Mouse (Mus musculus): ENCODE measurements at regions not wholly inside any gene's neighbourhood (a gene's known extent, or its start where the extent isn't known, plus 50 kb on each side); places are given as distances from the start of the nearest gene placed in this dataset.

- Histone ChIP-seq H3K36me3 (ENCODE audit: control insufficient read depth, insufficient read depth, low read length, poor library complexity, severe bottlenecking) (no peaks in the 10 kb centered on the region), H3K9ac (ENCODE audit: insufficient read depth, low read depth, low read length, poor library complexity, severe bottlenecking) (no peak overlapping the region), H3K27ac (ENCODE audit: insufficient read depth, low read depth, low read length, poor library complexity, severe bottlenecking) (no peak overlapping the region), H3K4me1 (ENCODE audit: control insufficient read depth in 2 of 2, insufficient read depth in 2 of 2, low read length in 2 of 2, poor library complexity in 1 of 2) (no peaks in the 10 kb centered on the region), H3K4me3 (ENCODE audit: insufficient read depth in 1 of 2, low read depth in 1 of 2, low read length in 2 of 2, poor library complexity in 1 of 2, severe bottlenecking in 1 of 2) (no peak overlapping the region), H3K9me3 (ENCODE audit: control insufficient read depth, insufficient read depth, low read depth, low read length) (no peaks in the 10 kb centered on the region)
- in situ Hi-C loops (cut with MboI; ENCODE audit: low sequenced_read_pairs in 2 of 2, unreplicated experiment in 2 of 2) = no loop called here
- TF ChIP-seq CHD2 (IDR thresholded peaks at IDR 0.05; ENCODE audit: low read depth, low read length) = no peak
- TF ChIP-seq HCFC1 (IDR thresholded peaks at IDR 0.05; ENCODE audit: borderline replicate concordance, insufficient read depth, low read length) = no peak
- TF ChIP-seq MAFK (IDR thresholded peaks at IDR 0.05; ENCODE audit: insufficient read depth, low read depth, low read length) = no peak
- no peak for TF ChIP-seq ZNF384 (IDR thresholded peaks at IDR 0.05; ENCODE audit: low read depth, low read length)
- TF ChIP-seq ZC3H11A (IDR thresholded peaks at IDR 0.05; ENCODE audit: borderline replicate concordance, low read depth, low read length) = no peak
- DNase-seq (ENCODE audit: low read depth, low spot score) = no peak
Observed at GRCm38 (mm10) chr11:25423186-25423585, 787.4 kb downstream of the 5730522E02Rik start.

- H3K4me1 ChIP-seq (ENCODE audit: control insufficient read depth in 2 of 2, insufficient read depth in 2 of 2, low read length in 2 of 2, poor library complexity in 1 of 2) = no peaks in the 10 kb centered on the region
- no peak overlapping the region for H3K27ac ChIP-seq (ENCODE audit: insufficient read depth, low read depth, low read length, poor library complexity, severe bottlenecking)
- in situ Hi-C loops (cut with MboI; ENCODE audit: low sequenced_read_pairs in 2 of 2, unreplicated experiment in 2 of 2) = no loop called here
- H3K4me3 ChIP-seq (ENCODE audit: insufficient read depth in 1 of 2, low read depth in 1 of 2, low read length in 2 of 2, poor library complexity in 1 of 2, severe bottlenecking in 1 of 2) = no peak overlapping the region
- H3K36me3 ChIP-seq (ENCODE audit: control insufficient read depth, insufficient read depth, low read length, poor library complexity, severe bottlenecking) = no peaks in the 10 kb centered on the region
- no peak for DNase-seq (ENCODE audit: low read depth, low spot score)
- TF ChIP-seq CHD2 (IDR thresholded peaks at IDR 0.05; ENCODE audit: low read depth, low read length) (no peak), ZNF384 (IDR thresholded peaks at IDR 0.05; ENCODE audit: low read depth, low read length) (no peak), HCFC1 (IDR thresholded peaks at IDR 0.05; ENCODE audit: borderline replicate concordance, insufficient read depth, low read length) (no peak), ZC3H11A (IDR thresholded peaks at IDR 0.05; ENCODE audit: borderline replicate concordance, low read depth, low read length) (no peak), MAFK (IDR thresholded peaks at IDR 0.05; ENCODE audit: insufficient read depth, low read depth, low read length) (no peak)
- no peak overlapping the region for H3K9ac ChIP-seq (ENCODE audit: insufficient read depth, low read depth, low read length, poor library complexity, severe bottlenecking)
- no peaks in the 10 kb centered on the region for H3K9me3 ChIP-seq (ENCODE audit: control insufficient read depth, insufficient read depth, low read depth, low read length)
Observed at GRCm38 (mm10) chr11:25421486-25421885, 789.1 kb downstream of the 5730522E02Rik start.

DNA sequence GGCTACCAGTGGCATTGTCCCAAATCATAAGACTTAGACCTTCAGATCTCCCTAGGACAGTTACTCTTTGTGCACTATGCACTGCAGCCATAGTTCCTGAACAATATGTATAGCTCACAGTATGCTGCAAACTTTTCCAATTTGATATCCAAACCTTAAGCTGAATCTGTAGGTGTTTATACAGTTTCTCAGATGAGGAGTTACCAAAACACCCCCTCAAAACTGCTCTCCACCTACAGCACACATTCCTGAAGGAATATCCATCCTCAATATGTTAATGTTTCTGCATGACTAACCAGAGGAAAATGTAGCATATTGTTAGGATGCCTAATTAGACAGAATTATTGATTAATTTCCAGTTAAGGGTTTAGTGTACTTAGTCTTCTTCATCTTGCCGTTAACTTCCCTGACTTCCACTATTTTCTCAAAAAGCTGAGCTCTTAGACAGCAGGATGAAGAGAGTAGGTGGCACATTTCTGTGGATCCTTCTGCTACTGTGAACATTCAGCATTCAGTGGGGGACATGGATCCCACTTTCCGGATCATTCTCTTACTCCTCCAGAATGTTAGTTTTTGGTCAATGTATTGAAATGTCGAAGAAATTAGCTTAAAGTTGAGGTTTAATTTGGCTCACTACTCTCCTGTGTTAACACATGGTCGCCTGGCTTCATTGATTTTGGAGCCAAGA is 800.0 kb downstream of the 5730522E02Rik start:
- no peak overlapping the region for H3K27ac ChIP-seq (ENCODE audit: insufficient read depth, low read depth, low read length, poor library complexity, severe bottlenecking)
- TF ChIP-seq ZC3H11A (IDR thresholded peaks at IDR 0.05; ENCODE audit: borderline replicate concordance, low read depth, low read length) = no peak
- DNase-seq (ENCODE audit: low read depth, low spot score) = no peak
- in situ Hi-C loops (cut with MboI; ENCODE audit: low sequenced_read_pairs in 2 of 2, unreplicated experiment in 2 of 2) = no loop called here
- H3K9ac ChIP-seq (ENCODE audit: insufficient read depth, low read depth, low read length, poor library complexity, severe bottlenecking) = no peak overlapping the region
- H3K36me3 ChIP-seq (ENCODE audit: control insufficient read depth, insufficient read depth, low read length, poor library complexity, severe bottlenecking) = no peaks in the 10 kb centered on the region
- no peak overlapping the region for H3K4me3 ChIP-seq (ENCODE audit: insufficient read depth in 1 of 2, low read depth in 1 of 2, low read length in 2 of 2, poor library complexity in 1 of 2, severe bottlenecking in 1 of 2)
- H3K4me1 ChIP-seq (ENCODE audit: control insufficient read depth in 2 of 2, insufficient read depth in 2 of 2, low read length in 2 of 2, poor library complexity in 1 of 2) = no peaks in the 10 kb centered on the region
- H3K9me3 ChIP-seq (ENCODE audit: control insufficient read depth, insufficient read depth, low read depth, low read length) = no peaks in the 10 kb centered on the region

GRCm38 (mm10) chr11:25391649-25392048 is 818.9 kb downstream of the 5730522E02Rik start:
- Histone ChIP-seq H3K4me1 (ENCODE audit: control insufficient read depth in 2 of 2, insufficient read depth in 2 of 2, low read length in 2 of 2, poor library complexity in 1 of 2) (no peaks in the 10 kb centered on the region), H3K9ac (ENCODE audit: insufficient read depth, low read depth, low read length, poor library complexity, severe bottlenecking) (no peak overlapping the region), H3K9me3 (ENCODE audit: control insufficient read depth, insufficient read depth, low read depth, low read length) (no peaks in the 10 kb centered on the region), H3K36me3 (ENCODE audit: control insufficient read depth, insufficient read depth, low read length, poor library complexity, severe bottlenecking) (no peaks in the 10 kb centered on the region), H3K27ac (ENCODE audit: insufficient read depth, low read depth, low read length, poor library complexity, severe bottlenecking) (no peak overlapping the region), H3K4me3 (ENCODE audit: insufficient read depth in 1 of 2, low read depth in 1 of 2, low read length in 2 of 2, poor library complexity in 1 of 2, severe bottlenecking in 1 of 2) (no peak overlapping the region)
- in situ Hi-C loops (cut with MboI; ENCODE audit: low sequenced_read_pairs in 2 of 2, unreplicated experiment in 2 of 2) = no loop called here
- no peak for TF ChIP-seq CHD2 (IDR thresholded peaks at IDR 0.05; ENCODE audit: low read depth, low read length)
- TF ChIP-seq MAFK (IDR thresholded peaks at IDR 0.05; ENCODE audit: insufficient read depth, low read depth, low read length) = no peak
- TF ChIP-seq HCFC1 (IDR thresholded peaks at IDR 0.05; ENCODE audit: borderline replicate concordance, insufficient read depth, low read length) = no peak
- no peak for TF ChIP-seq ZNF384 (IDR thresholded peaks at IDR 0.05; ENCODE audit: low read depth, low read length)
- TF ChIP-seq ZC3H11A (IDR thresholded peaks at IDR 0.05; ENCODE audit: borderline replicate concordance, low read depth, low read length) = no peak
- no peak for DNase-seq (ENCODE audit: low read depth, low spot score)

DNA sequence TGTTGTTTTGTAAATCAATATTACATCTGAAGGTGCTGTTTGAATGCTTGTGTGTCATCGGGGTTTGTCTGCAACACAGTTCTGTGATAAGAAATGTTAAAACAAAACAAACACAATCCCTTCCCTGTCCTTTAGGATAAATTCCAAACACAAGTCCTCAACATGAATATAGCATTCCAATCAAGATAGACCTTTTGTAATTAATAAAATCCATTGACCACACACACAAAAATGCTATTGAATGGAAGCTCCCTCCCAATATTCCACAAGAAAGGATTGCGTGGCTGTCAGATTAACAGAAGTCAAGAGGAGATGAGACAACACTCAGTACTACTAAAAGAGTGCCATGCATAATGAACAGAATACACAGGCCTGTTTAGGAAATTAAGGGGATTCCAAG is 843.5 kb downstream of the 5730522E02Rik start:
- Histone ChIP-seq H3K4me1 (ENCODE audit: control insufficient read depth in 2 of 2, insufficient read depth in 2 of 2, low read length in 2 of 2, poor library complexity in 1 of 2) (no peaks in the 10 kb centered on the region), H3K27ac (ENCODE audit: insufficient read depth, low read depth, low read length, poor library complexity, severe bottlenecking) (no peak overlapping the region), H3K9me3 (ENCODE audit: control insufficient read depth, insufficient read depth, low read depth, low read length) (no peaks in the 10 kb centered on the region), H3K36me3 (ENCODE audit: control insufficient read depth, insufficient read depth, low read length, poor library complexity, severe bottlenecking) (no peaks in the 10 kb centered on the region), H3K9ac (ENCODE audit: insufficient read depth, low read depth, low read length, poor library complexity, severe bottlenecking) (no peak overlapping the region), H3K4me3 (ENCODE audit: insufficient read depth in 1 of 2, low read depth in 1 of 2, low read length in 2 of 2, poor library complexity in 1 of 2, severe bottlenecking in 1 of 2) (no peak overlapping the region)
- DNase-seq (ENCODE audit: low read depth, low spot score) = no peak
- in situ Hi-C loops (cut with MboI; ENCODE audit: low sequenced_read_pairs in 2 of 2, unreplicated experiment in 2 of 2) = no loop called here
- TF ChIP-seq ZC3H11A (IDR thresholded peaks at IDR 0.05; ENCODE audit: borderline replicate concordance, low read depth, low read length) (no peak), HCFC1 (IDR thresholded peaks at IDR 0.05; ENCODE audit: borderline replicate concordance, insufficient read depth, low read length) (no peak), MAFK (IDR thresholded peaks at IDR 0.05; ENCODE audit: insufficient read depth, low read depth, low read length) (no peak), CHD2 (IDR thresholded peaks at IDR 0.05; ENCODE audit: low read depth, low read length) (no peak), ZNF384 (IDR thresholded peaks at IDR 0.05; ENCODE audit: low read depth, low read length) (no peak)

All from ES-E14 (cell line).